Mouse (Mus musculus) colon, adult 2 months (tissue): ENCODE results near the gene Serpina1d. TPM values are rescaled to one million over a fixed set of nuclear protein-coding genes. Genes with fewer than 3 reads are reported as not detected.

ENCODE experiments used
- polyA plus RNA-seq: library from polyadenylated mRNA; depleted of rRNA; stranded (reverse); fragments of >200 nt; gene quantifications from 2 replicates; pipeline ENCODE4 v1.2.3, GENCODE M21; 2012; rRNA removed

The Serpina1d gene
- polyA plus RNA-seq, result 0.23 TPM in 2 replicates

GRCm38 (mm10) chr12:103773246-103773851, at the start of gene Serpina1d:
Gene Serpina1d (minus strand): TSS chr12:103773592.

Other genes starting within 250 kb of the Serpina1d start
- gene Ppp4r4, start 241.3 kb downstream of the Serpina1d start, polyA plus RNA-seq, result 0.09 and 0.19 TPM in 2 replicates
- 0.07 and 0.13 TPM in 2 replicates for gene Serpina10, start 142.1 kb downstream of the Serpina1d start, polyA plus RNA-seq
- not detected in 2 replicates for gene Serpina6, start 116.4 kb downstream of the Serpina1d start, polyA plus RNA-seq
- gene Serpina16, start 97.5 kb downstream of the Serpina1d start, polyA plus RNA-seq, result not detected in 2 replicates
- gene Serpina1f, start 78.1 kb downstream of the Serpina1d start, polyA plus RNA-seq, result not detected in 2 replicates
- 0.48 and 0.62 TPM in 2 replicates for gene Serpina1b, start 56.8 kb upstream of the Serpina1d start, polyA plus RNA-seq
- 0.31 TPM in 1 of 2 replicates, not detected in the other for gene Serpina1a, start 90.0 kb upstream of the Serpina1d start, polyA plus RNA-seq
- 0.21 and 0.30 TPM in 2 replicates for gene Serpina1c, start 131.3 kb upstream of the Serpina1d start, polyA plus RNA-seq
- 0.32 and 0.49 TPM in 2 replicates for gene Serpina1e, start 185.4 kb upstream of the Serpina1d start, polyA plus RNA-seq
- 0.09 TPM in 1 of 2 replicates, not detected in the other for gene Serpina11, start 216.4 kb upstream of the Serpina1d start, polyA plus RNA-seq
- 0.81 and 1.5 TPM in 2 replicates for gene Serpina9, start 240.2 kb upstream of the Serpina1d start, polyA plus RNA-seq